Mouse (Mus musculus) E14TG2a.4 (cell line): ENCODE results near the gene Bcl9.

Experiments
- CTCF ChIP-seq: conservative IDR thresholded peaks from 2 replicates; pipeline ENCODE4 v1.5.1; 2014; ENCODE audit warnings: low read length
- NANOG ChIP-seq: IDR thresholded peaks from 2 replicates; pipeline ENCODE4 v1.6.1; 2014; ENCODE audit warnings: borderline replicate concordance, low read length, mixed read lengths

DNA sequence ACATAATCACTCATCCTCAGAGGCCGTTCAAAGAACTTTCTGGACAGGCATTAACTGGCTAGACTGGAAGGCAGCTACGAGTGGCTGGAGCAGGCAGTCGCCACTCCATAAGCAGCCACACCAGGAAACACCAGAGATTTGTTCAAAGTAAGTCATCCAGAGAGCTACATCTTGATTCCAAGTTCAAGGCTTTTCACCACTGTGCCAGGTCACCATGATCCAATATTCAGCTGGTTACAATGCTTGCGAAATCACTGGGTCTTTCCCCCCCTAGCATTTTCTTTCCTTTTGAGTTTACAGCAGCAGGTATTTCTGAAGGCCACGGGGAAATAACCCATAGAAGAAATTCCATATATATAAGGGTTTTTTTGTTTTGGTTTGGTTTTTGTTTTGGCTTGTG, 72.5 kb downstream of the Bcl9 start:
- no peak for TF ChIP-seq CTCF
- TF ChIP-seq NANOG: no peak
